Mouse (Mus musculus) intestine, embryonic 16.5 days (tissue): Measurements from ENCODE around the gene Serpina1f. TPM values are rescaled to one million over a fixed set of nuclear protein-coding genes. Genes with fewer than 3 reads are reported as not detected.

Source experiments
- ATAC-seq: fragments of 200-750 bp; cut with Nextera tagmentation; 2 replicates; pipeline ENCODE4 v1.8.0; 2017; ENCODE audit warnings: moderate TSS enrichment, moderate library complexity
- H3K27ac ChIP-seq: fragments of 300-500 bp; sonication (generic); 2 replicates; pipeline ENCODE4 v1.5.1; 2014; ENCODE audit warnings: mild to moderate bottlenecking, low read length
- H3K27me3 ChIP-seq: fragments of 300-500 bp; sonication (generic); replicated peaks from 2 replicates; pipeline ENCODE4 v1.6.1; 2014; ENCODE audit warnings: low read length, control low read depth, mixed read lengths; ENCODE audit not compliant: control insufficient read depth, insufficient read depth
- H3K36me3 ChIP-seq: fragments of 300-500 bp; sonication (generic); 2 replicates; pipeline ENCODE4 v1.6.1; 2014; ENCODE audit warnings: low read length, control low read depth; ENCODE audit not compliant: control insufficient read depth, insufficient read depth
- H3K4me1 ChIP-seq: fragments of 300-500 bp; sonication (generic); 2 replicates; pipeline ENCODE4 v1.6.1; 2014; ENCODE audit warnings: low read length, control low read depth, mixed read lengths; ENCODE audit not compliant: control insufficient read depth, insufficient read depth
- H3K4me2 ChIP-seq: fragments of 300-500 bp; sonication (generic); 2 replicates; pipeline ENCODE4 v1.6.1; 2014; ENCODE audit warnings: low read depth, low read length, control low read depth
- H3K4me3 ChIP-seq: fragments of 300-500 bp; sonication (generic); 2 replicates; pipeline ENCODE4 v1.5.1; 2014; ENCODE audit warnings: mild to moderate bottlenecking, low read length
- H3K9ac ChIP-seq: fragments of 300-500 bp; sonication (generic); 2 replicates; pipeline ENCODE4 v1.6.1; 2014; ENCODE audit warnings: low read depth, low read length
- H3K9me3 ChIP-seq: fragments of 300-500 bp; sonication (generic); 2 replicates; pipeline ENCODE4 v1.6.1; 2016; ENCODE audit warnings: low read length, control low read depth; ENCODE audit not compliant: control insufficient read depth
- WGBS: fragments of 180-500 bp; shearing (Covaris S2); extraction: QIAGEN DNeasy Blood & Tissue Kit; methylation state at CpG from one replicate; pipeline ENCODE4 v1.1.7; 2014; 5-methylcytosine and 5-hydroxymethylcytosine counted together
- polyA plus RNA-seq: library from polyadenylated mRNA; unstranded; fragments of >200 nt; fragmentation: Nextera tagmentation; extraction: Ambion mirVana; gene quantifications from 2 replicates; pipeline ENCODE4 v1.2.1, GENCODE M21; 2015

Serpina1f gene
- polyA plus RNA-seq, 1 experiment from 2014 or later = not detected

DNA sequence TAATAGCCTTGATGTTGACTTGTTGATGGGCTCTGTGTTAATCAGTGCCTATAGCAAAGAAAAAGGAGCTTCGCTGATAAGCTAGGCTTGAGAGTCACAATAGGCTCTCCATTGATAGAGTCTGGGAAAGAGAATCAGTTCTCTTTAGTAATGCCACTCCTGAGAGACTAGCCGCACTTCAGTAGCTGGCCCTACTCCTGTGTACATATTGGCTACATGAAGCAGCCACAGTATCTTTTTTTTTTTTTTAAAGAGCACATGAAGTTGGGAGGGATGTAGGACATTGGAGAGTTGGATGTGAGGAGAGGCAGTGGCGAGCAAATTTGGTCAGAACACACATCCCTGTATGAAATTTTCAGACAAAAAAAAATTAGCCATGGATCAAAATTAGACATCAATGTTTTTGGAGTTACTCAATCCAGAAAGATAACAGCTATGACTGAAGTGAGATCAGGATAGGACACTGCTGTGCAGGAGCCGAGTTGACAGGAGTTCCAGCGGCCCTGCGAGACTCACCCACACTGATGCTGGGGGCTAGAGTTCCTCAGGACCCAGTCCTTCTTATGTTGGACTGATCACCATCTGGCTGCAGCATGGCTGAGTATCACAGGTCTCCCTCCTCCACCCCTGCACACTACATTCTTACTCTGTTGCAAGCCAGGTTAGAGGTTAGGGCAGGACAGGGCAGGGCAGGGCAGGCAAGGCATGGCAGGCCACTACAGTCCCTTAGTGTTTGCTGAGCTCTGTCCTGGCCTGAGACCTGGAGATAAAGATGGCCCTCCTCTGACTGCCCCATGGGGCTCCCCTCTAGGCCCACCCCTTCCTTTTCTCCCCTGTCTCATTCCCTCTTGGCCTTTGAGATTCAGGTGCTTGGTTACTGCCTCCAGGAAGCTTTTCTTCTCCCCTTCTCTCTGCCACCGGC is 39.9 kb downstream of the Serpina1f start:
- Histone ChIP-seq H3K27ac (no peak overlapping the region), H3K4me3 (no peak overlapping the region), H3K4me2 (no peak overlapping the region), H3K9ac (no peak overlapping the region), H3K36me3 (no peaks in the 10 kb centered on the region), H3K4me1 (no peaks in the 10 kb centered on the region), H3K9me3 (no peaks in the 10 kb centered on the region), H3K27me3 (no peaks in the 10 kb centered on the region)
- 0 out of 2 replicates have a peak, but pooled peaks have one; percentile 28 for ATAC-seq
- WGBS = 83% methylated on average over 7 of the region's 7 CpGs

- Histone ChIP-seq H3K9me3 (no peaks in the 10 kb centered on the region), H3K36me3 (no peaks in the 10 kb centered on the region), H3K9ac (no peak overlapping the region), H3K4me1 (no peaks in the 10 kb centered on the region), H3K4me3 (no peak overlapping the region), H3K27ac (no peak overlapping the region), H3K27me3 (no peaks in the 10 kb centered on the region), H3K4me2 (no peak overlapping the region)
- 89% methylated on average over 2 of the region's 2 CpGs for WGBS
- ATAC-seq = no peak
Observed at GRCm38 (mm10) chr12:103653836-103654235, 41.5 kb downstream of the Serpina1f start.

DNA sequence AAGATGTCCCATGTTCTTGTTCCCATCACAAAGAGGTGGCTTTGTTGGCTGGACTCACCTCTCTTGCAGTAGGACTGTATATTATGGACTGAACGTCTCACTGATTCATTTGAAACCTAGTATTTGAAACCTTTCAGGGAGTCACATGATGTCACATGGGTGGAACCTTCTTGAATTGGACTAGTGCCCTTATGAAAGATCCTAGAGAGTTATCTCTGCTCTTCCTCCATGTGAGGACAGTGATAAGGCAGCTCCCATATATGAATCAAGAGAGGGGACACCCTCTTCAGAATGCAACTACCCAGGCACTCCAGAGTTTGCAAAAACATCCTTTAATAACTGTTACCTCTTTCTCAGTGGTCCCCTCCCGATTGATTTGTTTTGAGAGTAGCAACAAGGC is 49.0 kb downstream of the Serpina1f start:
- Histone ChIP-seq H3K4me3 (no peak overlapping the region), H3K27ac (no peak overlapping the region), H3K9me3 (no peaks in the 10 kb centered on the region), H3K36me3 (no peaks in the 10 kb centered on the region), H3K27me3 (no peaks in the 10 kb centered on the region), H3K4me1 (no peaks in the 10 kb centered on the region), H3K4me2 (no peak overlapping the region), H3K9ac (no peak overlapping the region)
- no peak for ATAC-seq
- WGBS = 87% methylated on average over 2 of the region's 2 CpGs

DNA sequence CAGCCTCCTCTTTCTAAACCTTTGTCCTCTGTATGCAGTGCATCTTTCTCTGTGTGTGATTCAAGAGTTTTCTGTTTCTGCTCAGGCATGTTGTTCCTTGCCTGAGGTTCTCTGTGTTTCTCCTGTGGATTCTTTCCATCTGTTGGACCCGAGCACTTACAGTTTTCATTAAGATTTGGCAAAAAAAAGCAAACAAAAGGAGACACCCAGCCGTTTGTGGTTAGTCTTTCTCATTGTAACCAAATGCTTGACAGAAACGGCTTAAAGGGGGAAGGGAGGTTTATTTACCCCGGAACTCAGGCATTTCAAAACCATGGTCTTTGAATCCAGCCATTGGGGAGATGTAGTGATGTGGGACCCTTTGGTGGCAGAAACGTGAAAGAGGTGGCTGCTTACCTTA is 50.7 kb downstream of the Serpina1f start:
- no peak overlapping the region for H3K27ac ChIP-seq
- H3K4me2 ChIP-seq = no peak overlapping the region
- no peaks in the 10 kb centered on the region for H3K27me3 ChIP-seq
- H3K9me3 ChIP-seq = no peaks in the 10 kb centered on the region
- no peak overlapping the region for H3K4me3 ChIP-seq
- H3K36me3 ChIP-seq = no peaks in the 10 kb centered on the region
- H3K9ac ChIP-seq = no peak overlapping the region
- no peak for ATAC-seq
- no peaks in the 10 kb centered on the region for H3K4me1 ChIP-seq
- WGBS = 44% methylated on average over 5 of the region's 5 CpGs

DNA sequence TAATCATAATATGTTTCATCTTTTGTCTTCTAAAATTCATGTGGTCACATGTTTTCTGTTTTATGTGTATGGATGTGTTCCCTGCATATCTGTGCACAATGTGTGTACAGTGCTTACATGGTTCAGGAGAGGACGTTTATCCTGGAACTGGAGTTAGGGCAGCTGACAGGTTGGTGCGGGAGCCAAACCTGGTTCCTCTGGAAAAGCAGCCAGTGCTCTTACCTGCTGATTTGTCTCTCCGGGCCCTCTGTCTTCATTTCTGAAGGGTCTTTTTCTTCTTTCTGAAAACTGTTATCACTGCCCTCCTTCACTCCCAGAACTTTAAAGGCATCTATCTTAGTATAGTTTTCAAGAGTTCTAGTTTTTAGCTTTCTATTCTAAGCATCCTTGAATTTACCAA is 51.5 kb downstream of the Serpina1f start:
- Histone ChIP-seq H3K27ac (no peak overlapping the region), H3K4me3 (no peak overlapping the region), H3K9ac (no peak overlapping the region), H3K27me3 (no peaks in the 10 kb centered on the region), H3K9me3 (no peaks in the 10 kb centered on the region), H3K4me1 (no peaks in the 10 kb centered on the region), H3K36me3 (no peaks in the 10 kb centered on the region), H3K4me2 (no peak overlapping the region)
- 80% methylated on average over 3 of the region's 3 CpGs for WGBS
- ATAC-seq = no peak

DNA sequence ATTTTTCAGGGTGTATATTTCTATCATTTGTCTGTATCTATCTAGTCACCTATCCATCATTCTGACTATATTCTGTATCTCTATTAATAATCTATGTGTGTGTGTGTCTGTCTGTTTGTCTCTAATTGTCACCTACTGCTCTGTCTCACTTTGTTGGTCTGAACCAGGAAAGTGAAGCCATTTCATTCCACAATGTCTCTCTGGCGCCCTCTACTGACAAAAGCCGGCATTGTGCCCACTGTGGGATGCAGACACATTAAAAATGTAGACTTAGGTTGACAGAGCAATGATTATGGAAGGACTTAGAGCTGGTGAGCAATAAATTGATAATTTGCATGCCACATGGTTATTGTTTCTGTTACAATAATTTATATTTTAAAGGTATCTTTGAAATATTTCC is 52.0 kb downstream of the Serpina1f start:
- 3% methylated on average over 2 of the region's 2 CpGs for WGBS
- H3K4me3 ChIP-seq = no peak overlapping the region
- no peaks in the 10 kb centered on the region for H3K27me3 ChIP-seq
- H3K36me3 ChIP-seq = no peaks in the 10 kb centered on the region
- no peak overlapping the region for H3K9ac ChIP-seq
- no peak overlapping the region for H3K4me2 ChIP-seq
- H3K9me3 ChIP-seq = no peaks in the 10 kb centered on the region
- no peak overlapping the region for H3K27ac ChIP-seq
- ATAC-seq = 0 out of 2 replicates have a peak, but pooled peaks have one; percentile 63
- no peaks in the 10 kb centered on the region for H3K4me1 ChIP-seq

Other genes starting within 250 kb of the Serpina1f start
- gene Ifi27l2b, start 238.3 kb downstream of the Serpina1f start, polyA plus RNA-seq = 66.6 and 78.2 TPM in 2 replicates
- gene Ppp4r4, start 163.2 kb downstream of the Serpina1f start, polyA plus RNA-seq = 0.76 TPM in 2 replicates
- 1.3 and 1.9 TPM in 2 replicates for gene Serpina10, start 64.1 kb downstream of the Serpina1f start, polyA plus RNA-seq
- 53.8 and 90.3 TPM in 2 replicates for gene Serpina6, start 38.3 kb downstream of the Serpina1f start, polyA plus RNA-seq
- gene Serpina16, start 19.4 kb downstream of the Serpina1f start, polyA plus RNA-seq = 0.09 and 0.31 TPM in 2 replicates
- gene Serpina1d, start 78.1 kb upstream of the Serpina1f start, polyA plus RNA-seq = 16.7 and 18.2 TPM in 2 replicates
- 61.3 and 78.5 TPM in 2 replicates for gene Serpina1b, start 134.8 kb upstream of the Serpina1f start, polyA plus RNA-seq
- 35.7 and 38.3 TPM in 2 replicates for gene Serpina1a, start 168.0 kb upstream of the Serpina1f start, polyA plus RNA-seq
- 26.7 and 33.2 TPM in 2 replicates for gene Serpina1c, start 209.4 kb upstream of the Serpina1f start, polyA plus RNA-seq